Mouse (Mus musculus) ovary, adult 18-20 months (tissue): ENCODE results near the gene Tjp2.

ENCODE experiments used
- DNase-seq: peaks from one replicate; pipeline ENCODE4 v3.0.0; 2022; ENCODE audit warnings: low spot score, mixed read lengths

The Tjp2 gene

GRCm38 (mm10) chr19:24178086-24178485, 46.7 kb downstream of the Tjp2 start:
- no peak for DNase-seq

- no peak for DNase-seq
These were observed 48.1 kb downstream of the Tjp2 start for GRCm38 (mm10) chr19:24176692-24177091.

- DNase-seq = no peak
These were observed 49.9 kb downstream of the Tjp2 start for GRCm38 (mm10) chr19:24174896-24175295.

- DNase-seq = peak; percentile 93
These were observed 51.0 kb downstream of the Tjp2 start for GRCm38 (mm10) chr19:24173608-24174523.

- DNase-seq = no peak
These were observed 51.8 kb downstream of the Tjp2 start for GRCm38 (mm10) chr19:24173020-24173419.

GRCm38 (mm10) chr19:24168531-24168930, 56.3 kb downstream of the Tjp2 start:
- no peak for DNase-seq

- no peak for DNase-seq
These were observed 58.2 kb downstream of the Tjp2 start for GRCm38 (mm10) chr19:24166516-24167091.

- no peak for DNase-seq
These were observed 60.9 kb downstream of the Tjp2 start for GRCm38 (mm10) chr19:24163974-24164373.

- no peak for DNase-seq
These were observed 64.4 kb downstream of the Tjp2 start for GRCm38 (mm10) chr19:24160460-24160859.

- DNase-seq = no peak
These were observed 65.1 kb downstream of the Tjp2 start for GRCm38 (mm10) chr19:24159751-24160150.

GRCm38 (mm10) chr19:24159334-24159733, 65.5 kb downstream of the Tjp2 start:
- no peak for DNase-seq

GRCm38 (mm10) chr19:24156067-24156455, 68.8 kb downstream of the Tjp2 start:
- no peak for DNase-seq

- no peak for DNase-seq
These were observed 69.3 kb downstream of the Tjp2 start for GRCm38 (mm10) chr19:24155395-24156066.

GRCm38 (mm10) chr19:24153266-24154023, 71.4 kb downstream of the Tjp2 start:
- no peak for DNase-seq

GRCm38 (mm10) chr19:24144009-24144408, 80.8 kb downstream of the Tjp2 start:
- no peak for DNase-seq

GRCm38 (mm10) chr19:24142621-24143061, 82.2 kb downstream of the Tjp2 start:
- no peak for DNase-seq

GRCm38 (mm10) chr19:24140298-24140697, 84.5 kb downstream of the Tjp2 start:
- DNase-seq = no peak

- no peak for DNase-seq
These were observed 87.4 kb downstream of the Tjp2 start for GRCm38 (mm10) chr19:24137392-24137791.

GRCm38 (mm10) chr19:24134991-24135390, 89.8 kb downstream of the Tjp2 start:
- no peak for DNase-seq

GRCm38 (mm10) chr19:24134144-24134911, 90.5 kb downstream of the Tjp2 start:
- no peak for DNase-seq
